Mouse (Mus musculus): ENCODE measurements around the gene H2al1d. TPM values are rescaled to one million over a fixed set of nuclear protein-coding genes. Genes with fewer than 3 reads are reported as not detected.
"Not testable (repeated sequence)": the region's sequence is repeated elsewhere in the genome, so short reads cannot be mapped to it uniquely, and the experiment has no call there.

Gene H2al1d
- polyA plus RNA-seq (2012; rRNA removed): not detected in 2 replicates

GRCm38 (mm10) chrX:11308524-11308923 is at the start of gene H2al1d:
TSS of gene H2al1d (plus strand) at chrX:11308824.
- not testable (repeated sequence) for H3K27me3 ChIP-seq (replicated peaks; ENCODE audit: control insufficient read depth, insufficient read depth, low read length); H3K27ac ChIP-seq (ENCODE audit: insufficient read depth, low read depth, low read length); H3K36me3 ChIP-seq (ENCODE audit: control insufficient read depth, insufficient read depth, low read length); H3K4me1 ChIP-seq (ENCODE audit: control insufficient read depth, insufficient read depth, low read length); H3K4me3 ChIP-seq (ENCODE audit: insufficient read depth, low read depth, low read length); DNase-seq
- no CpG with 5 or more reads among the region's 6 CpGs for WGBS

- no peak for DNase-seq
- WGBS: 74% methylated on average over 8 of the region's 8 CpGs
- TF ChIP-seq CTCF (conservative IDR thresholded peaks at IDR 0.05; ENCODE audit: insufficient read depth, insufficient read length, low read depth, low read length): no peak
- TF ChIP-seq POLR2A (IDR thresholded peaks at IDR 0.05; ENCODE audit: low read depth, low read length): no peak
- Histone ChIP-seq H3K4me3 (ENCODE audit: insufficient read depth, low read depth, low read length) (no peak overlapping the region), H3K36me3 (ENCODE audit: control insufficient read depth, insufficient read depth, low read length) (no peaks in the 10 kb centered on the region), H3K4me1 (ENCODE audit: control insufficient read depth, insufficient read depth, low read length) (no peaks in the 10 kb centered on the region), H3K27ac (ENCODE audit: insufficient read depth, low read depth, low read length) (no peak overlapping the region), H3K27me3 (replicated peaks; ENCODE audit: control insufficient read depth, insufficient read depth, low read length) (no peaks in the 10 kb centered on the region)
These were observed 43.7 kb upstream of the H2al1d start for GRCm38 (mm10) chrX:11264918-11265317.

- Histone ChIP-seq H3K27me3 (replicated peaks; ENCODE audit: control insufficient read depth, insufficient read depth, low read length) (no peaks in the 10 kb centered on the region), H3K4me3 (ENCODE audit: insufficient read depth, low read depth, low read length) (no peak overlapping the region), H3K36me3 (ENCODE audit: control insufficient read depth, insufficient read depth, low read length) (no peaks in the 10 kb centered on the region), H3K4me1 (ENCODE audit: control insufficient read depth, insufficient read depth, low read length) (no peaks in the 10 kb centered on the region), H3K27ac (ENCODE audit: insufficient read depth, low read depth, low read length) (no peak overlapping the region)
- 45% methylated on average over 7 of the region's 7 CpGs for WGBS
- peak; percentile 43 for DNase-seq
- TF ChIP-seq CTCF (conservative IDR thresholded peaks at IDR 0.05; ENCODE audit: insufficient read depth, insufficient read length, low read depth, low read length) (no peak), POLR2A (IDR thresholded peaks at IDR 0.05; ENCODE audit: low read depth, low read length) (no peak)
These were observed 40.8 kb upstream of the H2al1d start for GRCm38 (mm10) chrX:11267791-11268190.

DNA sequence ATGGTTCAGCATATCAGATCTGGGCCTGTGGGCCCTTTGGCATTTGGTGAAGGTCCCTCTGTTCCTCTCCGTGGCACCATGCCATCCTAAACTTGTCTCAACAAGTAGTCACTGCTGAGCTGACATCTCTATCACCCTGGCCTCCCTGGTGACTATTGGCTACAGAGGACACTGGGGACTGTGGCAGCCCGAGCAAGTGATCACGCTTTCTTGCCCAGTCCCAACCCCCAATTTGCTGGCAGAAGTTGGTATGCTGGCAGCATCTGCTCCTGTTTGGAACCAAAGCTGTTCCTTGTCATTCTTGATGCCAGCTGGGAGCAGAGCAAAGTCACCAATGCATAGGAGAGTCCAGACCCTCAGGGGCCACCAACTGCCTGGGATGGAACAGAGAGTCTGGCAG is 39.5 kb upstream of the H2al1d start:
- WGBS: 90% methylated on average over 3 of the region's 3 CpGs
- no peak for DNase-seq
- Histone ChIP-seq H3K4me1 (ENCODE audit: control insufficient read depth, insufficient read depth, low read length) (no peaks in the 10 kb centered on the region), H3K27ac (ENCODE audit: insufficient read depth, low read depth, low read length) (no peak overlapping the region), H3K36me3 (ENCODE audit: control insufficient read depth, insufficient read depth, low read length) (no peaks in the 10 kb centered on the region), H3K4me3 (ENCODE audit: insufficient read depth, low read depth, low read length) (no peak overlapping the region), H3K27me3 (replicated peaks; ENCODE audit: control insufficient read depth, insufficient read depth, low read length) (no peaks in the 10 kb centered on the region)
- TF ChIP-seq CTCF (conservative IDR thresholded peaks at IDR 0.05; ENCODE audit: insufficient read depth, insufficient read length, low read depth, low read length) (no peak), POLR2A (IDR thresholded peaks at IDR 0.05; ENCODE audit: low read depth, low read length) (no peak)

DNA sequence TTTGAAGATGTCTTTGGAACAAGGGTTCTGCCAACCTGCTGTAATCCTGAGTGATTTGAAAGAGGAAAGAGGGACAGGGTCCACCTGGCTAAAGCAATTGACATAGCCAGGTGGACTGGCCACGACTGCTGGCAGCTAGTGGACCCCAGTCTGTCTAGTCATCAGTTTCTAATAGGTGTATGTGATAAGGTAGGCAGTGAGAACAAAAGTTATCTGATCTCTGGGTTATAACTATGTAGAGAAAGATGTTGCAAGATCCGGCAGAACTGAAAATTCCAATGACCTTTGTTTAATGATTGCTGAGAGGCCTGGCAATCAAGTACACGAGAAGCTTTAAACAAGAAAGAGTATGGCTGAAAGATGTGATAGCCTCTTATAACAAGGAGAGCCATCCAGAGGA is 35.4 kb upstream of the H2al1d start:
- Histone ChIP-seq H3K4me3 (ENCODE audit: insufficient read depth, low read depth, low read length) (no peak overlapping the region), H3K36me3 (ENCODE audit: control insufficient read depth, insufficient read depth, low read length) (no peaks in the 10 kb centered on the region), H3K4me1 (ENCODE audit: control insufficient read depth, insufficient read depth, low read length) (no peaks in the 10 kb centered on the region), H3K27me3 (replicated peaks; ENCODE audit: control insufficient read depth, insufficient read depth, low read length) (no peaks in the 10 kb centered on the region), H3K27ac (ENCODE audit: insufficient read depth, low read depth, low read length) (no peak overlapping the region)
- TF ChIP-seq POLR2A (IDR thresholded peaks at IDR 0.05; ENCODE audit: low read depth, low read length): no peak
- DNase-seq: no peak
- WGBS: 49% methylated on average over 3 of the region's 3 CpGs

GRCm38 (mm10) chrX:11277083-11277482 is 31.5 kb upstream of the H2al1d start:
- no peak for TF ChIP-seq CTCF (conservative IDR thresholded peaks at IDR 0.05; ENCODE audit: insufficient read depth, insufficient read length, low read depth, low read length)
- TF ChIP-seq POLR2A (IDR thresholded peaks at IDR 0.05; ENCODE audit: low read depth, low read length): no peak
- H3K4me3 ChIP-seq (ENCODE audit: insufficient read depth, low read depth, low read length): no peak overlapping the region
- WGBS: 84% methylated on average over 6 of the region's 6 CpGs
- DNase-seq: no peak
- H3K27ac ChIP-seq (ENCODE audit: insufficient read depth, low read depth, low read length): no peak overlapping the region
- no peaks in the 10 kb centered on the region for H3K4me1 ChIP-seq (ENCODE audit: control insufficient read depth, insufficient read depth, low read length)
- H3K36me3 ChIP-seq (ENCODE audit: control insufficient read depth, insufficient read depth, low read length): no peaks in the 10 kb centered on the region
- no peaks in the 10 kb centered on the region for H3K27me3 ChIP-seq (replicated peaks; ENCODE audit: control insufficient read depth, insufficient read depth, low read length)

GRCm38 (mm10) chrX:11280741-11281140 is 27.9 kb upstream of the H2al1d start:
- H3K36me3 ChIP-seq (ENCODE audit: control insufficient read depth, insufficient read depth, low read length): no peaks in the 10 kb centered on the region
- no peaks in the 10 kb centered on the region for H3K4me1 ChIP-seq (ENCODE audit: control insufficient read depth, insufficient read depth, low read length)
- WGBS: 69% methylated on average over 2 of the region's 2 CpGs
- no peak for DNase-seq
- H3K27me3 ChIP-seq (replicated peaks; ENCODE audit: control insufficient read depth, insufficient read depth, low read length): no peaks in the 10 kb centered on the region
- no peak overlapping the region for H3K4me3 ChIP-seq (ENCODE audit: insufficient read depth, low read depth, low read length)
- no peak overlapping the region for H3K27ac ChIP-seq (ENCODE audit: insufficient read depth, low read depth, low read length)
- no peak for TF ChIP-seq CTCF (conservative IDR thresholded peaks at IDR 0.05; ENCODE audit: insufficient read depth, insufficient read length, low read depth, low read length)
- TF ChIP-seq POLR2A (IDR thresholded peaks at IDR 0.05; ENCODE audit: low read depth, low read length): no peak

- no peak overlapping the region for H3K4me3 ChIP-seq (ENCODE audit: insufficient read depth, low read depth, low read length)
- no peaks in the 10 kb centered on the region for H3K36me3 ChIP-seq (ENCODE audit: control insufficient read depth, insufficient read depth, low read length)
- peak; percentile 3 for DNase-seq
- WGBS: 37% methylated on average over 14 of the region's 14 CpGs
- H3K27ac ChIP-seq (ENCODE audit: insufficient read depth, low read depth, low read length): no peak overlapping the region
- no peak for TF ChIP-seq CTCF (conservative IDR thresholded peaks at IDR 0.05; ENCODE audit: insufficient read depth, insufficient read length, low read depth, low read length)
- no peak for TF ChIP-seq POLR2A (IDR thresholded peaks at IDR 0.05; ENCODE audit: low read depth, low read length)
- no peaks in the 10 kb centered on the region for H3K4me1 ChIP-seq (ENCODE audit: control insufficient read depth, insufficient read depth, low read length)
- no peaks in the 10 kb centered on the region; the same call in 1 of the 2 replicates for H3K27me3 ChIP-seq (replicated peaks; ENCODE audit: control insufficient read depth, insufficient read depth, low read length)
These were observed 20.2 kb upstream of the H2al1d start for GRCm38 (mm10) chrX:11288306-11288882.

Measured in kidney, adult 2 months (tissue).